Mouse (Mus musculus): ENCODE measurements around the gene 9230104L09Rik. TPM values are rescaled to one million over a fixed set of nuclear protein-coding genes. Genes with fewer than 3 reads are reported as not detected.

The 9230104L09Rik gene
- polyA plus RNA-seq, 1 experiment from 2014 or later = not detected

GRCm38 (mm10) chr2:148798485-148798884 is 66.4 kb downstream of the 9230104L09Rik start, which contains the start of gene Cst8:
TSS of gene Cst8 (plus strand) at chr2:148798785.
- Histone ChIP-seq H3K4me1 (replicated peaks; ENCODE audit: control insufficient read depth, insufficient read depth) (no peaks in the 10 kb centered on the region), H3K9me3 (ENCODE audit: control insufficient read depth, low read length) (no peaks in the 10 kb centered on the region), H3K9ac (ENCODE audit: low read length) (no peak within 1 kb of the TSS), H3K27ac (replicated peaks) (no peak within 1 kb of the TSS), H3K4me2 (replicated peaks; ENCODE audit: low read depth) (no peak within 1 kb of the TSS), H3K4me3 (ENCODE audit: low read depth, low read length) (no peak within 1 kb of the TSS), H3K36me3 (ENCODE audit: control insufficient read depth, insufficient read depth, low read length) (no peaks in the 10 kb centered on the region), H3K27me3 (ENCODE audit: control insufficient read depth, insufficient read depth, low read length) (no peaks in the 10 kb centered on the region)
- WGBS = 84% methylated on average over 1 of the region's 1 CpGs
- ATAC-seq (ENCODE audit: low FRiP score, low TSS enrichment) (no peak), DNase-seq (ENCODE audit: low spot score) (no peak)
- TF ChIP-seq CTCF (IDR thresholded peaks at IDR 0.05; ENCODE audit: low read depth) (no peak), EP300 (optimal IDR thresholded peaks at IDR 0.05) (no peak)

Other genes with a start within 250 kb of the 9230104L09Rik start
- gene Nxt1, start 192.4 kb downstream of the 9230104L09Rik start, polyA plus RNA-seq (2015; fragmentation: Nextera tagmentation; extraction: Ambion mirVana) = 54.4 and 57.1 TPM in 2 replicates
- 8.0 and 9.4 TPM in 2 replicates for gene Gzf1, start 184.0 kb downstream of the 9230104L09Rik start, polyA plus RNA-seq (2015; fragmentation: Nextera tagmentation; extraction: Ambion mirVana)
- 2.2 and 2.4 TPM in 2 replicates for gene Napb, start 132.6 kb downstream of the 9230104L09Rik start, polyA plus RNA-seq (2015; fragmentation: Nextera tagmentation; extraction: Ambion mirVana)
- gene Cstl1, start 114.7 kb downstream of the 9230104L09Rik start, polyA plus RNA-seq (2015; fragmentation: Nextera tagmentation; extraction: Ambion mirVana) = not detected in 2 replicates
- 0.98 and 1.2 TPM in 2 replicates for gene Cst11, start 93.5 kb downstream of the 9230104L09Rik start, polyA plus RNA-seq (2015; fragmentation: Nextera tagmentation; extraction: Ambion mirVana)
- not detected in 2 replicates for gene 8030411F24Rik, start 83.0 kb downstream of the 9230104L09Rik start, polyA plus RNA-seq (2015; fragmentation: Nextera tagmentation; extraction: Ambion mirVana)
- 0.25 TPM in 1 of 2 replicates, not detected in the other for gene Cst12, start 75.7 kb downstream of the 9230104L09Rik start, polyA plus RNA-seq (2015; fragmentation: Nextera tagmentation; extraction: Ambion mirVana)
- gene Cst8, start 66.3 kb downstream of the 9230104L09Rik start, polyA plus RNA-seq (2015; fragmentation: Nextera tagmentation; extraction: Ambion mirVana) = 35.6 and 46.3 TPM in 2 replicates
- 0.17 TPM in 1 of 2 replicates, not detected in the other for gene Cst13, start 45.0 kb downstream of the 9230104L09Rik start, polyA plus RNA-seq (2015; fragmentation: Nextera tagmentation; extraction: Ambion mirVana)
- gene Cst9, start 29.9 kb downstream of the 9230104L09Rik start, polyA plus RNA-seq (2015; fragmentation: Nextera tagmentation; extraction: Ambion mirVana) = not detected in 2 replicates
- gene Cst3, start 10.7 kb upstream of the 9230104L09Rik start, polyA plus RNA-seq (2015; fragmentation: Nextera tagmentation; extraction: Ambion mirVana) = 595 and 599 TPM in 2 replicates
- gene Gm1330, start 138.2 kb upstream of the 9230104L09Rik start, polyA plus RNA-seq (2015; fragmentation: Nextera tagmentation; extraction: Ambion mirVana) = not detected in 2 replicates
- gene Gm10750, start 152.2 kb upstream of the 9230104L09Rik start, polyA plus RNA-seq (2015; fragmentation: Nextera tagmentation; extraction: Ambion mirVana) = not detected in 2 replicates